Mouse (Mus musculus) megakaryocyte, adult 5-6 weeks (primary cell): ENCODE data around the gene F2rl2. TPM values are rescaled to one million over a fixed set of nuclear protein-coding genes. Genes with fewer than 3 reads are reported as not detected.
A peak's percentile ranks its signal among the peaks of the same experiment; 100 is the strongest.

Experiments
- ATAC-seq: 2 replicates; pipeline ENCODE4 v1.8.0; 2016; ENCODE audit warnings: mild to moderate bottlenecking, inconsistent platforms; ENCODE audit not compliant: poor library complexity, severe bottlenecking
- total RNA-seq, 2 experiments: library from RNA; stranded (forward) in 1 of 2; stranded (reverse) in 1 of 2; fragments of 153-499, 151-499 nt in 1 of 2; fragments of 221-1000, 200-1000 nt in 1 of 2; gene quantifications; 2 replicates each; pipeline versions ENCODE4 v1.2.3 to v1.2.4; 2015 to 2017

The F2rl2 gene
- total RNA-seq (2015): 0.89 and 1.9 TPM in 2 replicates
- 0.51 and 0.57 TPM in 2 replicates for total RNA-seq (2017)

- peak; percentile 60 for ATAC-seq
These were observed at the start of gene F2rl2 for GRCm38 (mm10) chr13:95696654-95697163. Gene F2rl2, plus strand, starts transcription at chr13:95696853.

- ATAC-seq: no peak
These were observed 49.4 kb upstream of the F2rl2 start for GRCm38 (mm10) chr13:95647248-95647647.

- ATAC-seq: no peak
These were observed 46.7 kb upstream of the F2rl2 start for GRCm38 (mm10) chr13:95649941-95650340.

- ATAC-seq: no peak
These were observed 44.6 kb upstream of the F2rl2 start for GRCm38 (mm10) chr13:95651870-95652668.

GRCm38 (mm10) chr13:95653696-95654095, 43.0 kb upstream of the F2rl2 start:
- ATAC-seq: no peak

GRCm38 (mm10) chr13:95655284-95655683, 41.4 kb upstream of the F2rl2 start:
- no peak for ATAC-seq

GRCm38 (mm10) chr13:95657171-95657570, 39.5 kb upstream of the F2rl2 start:
- ATAC-seq: 0 out of 2 replicates have a peak, but pooled peaks have one; percentile 30

GRCm38 (mm10) chr13:95659432-95659831, 37.2 kb upstream of the F2rl2 start:
- no peak for ATAC-seq

GRCm38 (mm10) chr13:95663834-95664233, 32.8 kb upstream of the F2rl2 start:
- no peak for ATAC-seq

GRCm38 (mm10) chr13:95665644-95666356, 30.9 kb upstream of the F2rl2 start:
- no peak for ATAC-seq

- ATAC-seq: no peak
These were observed 29.4 kb upstream of the F2rl2 start for GRCm38 (mm10) chr13:95667260-95667659.

- ATAC-seq: no peak
These were observed 26.1 kb upstream of the F2rl2 start for GRCm38 (mm10) chr13:95670534-95670933.

- ATAC-seq: peak; percentile 79
These were observed 25.4 kb upstream of the F2rl2 start for GRCm38 (mm10) chr13:95671108-95671897.

- ATAC-seq: no peak
These were observed 24.3 kb upstream of the F2rl2 start for GRCm38 (mm10) chr13:95672372-95672771.

- ATAC-seq: peak; percentile 35
These were observed 17.6 kb upstream of the F2rl2 start for GRCm38 (mm10) chr13:95679078-95679477.

GRCm38 (mm10) chr13:95679491-95679941, 17.1 kb upstream of the F2rl2 start:
- peak; percentile 29; the same call in 1 of the 2 replicates for ATAC-seq

- peak; percentile 67 for ATAC-seq
These were observed 11.9 kb upstream of the F2rl2 start for GRCm38 (mm10) chr13:95684656-95685244.

- peak; percentile 85 for ATAC-seq
These were observed 10.9 kb upstream of the F2rl2 start for GRCm38 (mm10) chr13:95685736-95686135.

GRCm38 (mm10) chr13:95688576-95688975, 8.1 kb upstream of the F2rl2 start:
- ATAC-seq: no peak

- ATAC-seq: no peak
These were observed 4.5 kb upstream of the F2rl2 start for GRCm38 (mm10) chr13:95692201-95692600.
